Mouse (Mus musculus) heart, embryonic 12.5 days (tissue): ENCODE measurements around the gene Tbx2. TPM values are rescaled to one million over a fixed set of nuclear protein-coding genes. Genes with fewer than 3 reads are reported as not detected.

Source experiments
- ATAC-seq: fragments of 200-750 bp; cut with Nextera tagmentation; 2 replicates; pipeline ENCODE4 v1.8.0; 2017; ENCODE audit warnings: moderate TSS enrichment, moderate library complexity; ENCODE audit not compliant: insufficient number of reproducible peaks, low FRiP score
- H3K27ac ChIP-seq: fragments of 300-500 bp; sonication (generic); 2 replicates; pipeline ENCODE4 v1.5.1; 2016; ENCODE audit warnings: mild to moderate bottlenecking, moderate library complexity; ENCODE audit not compliant: poor library complexity, severe bottlenecking
- H3K27me3 ChIP-seq: fragments of 300-500 bp; sonication (generic); replicated peaks from 2 replicates; pipeline ENCODE4 v1.6.1; 2016; ENCODE audit warnings: mild to moderate bottlenecking, moderate library complexity
- H3K36me3 ChIP-seq: fragments of 300-500 bp; sonication (generic); 2 replicates; pipeline ENCODE4 v1.6.1; 2016; ENCODE audit warnings: mild to moderate bottlenecking, moderate library complexity
- H3K4me1 ChIP-seq: fragments of 300-500 bp; sonication (generic); replicated peaks from 2 replicates; pipeline ENCODE4 v1.6.1; 2016; ENCODE audit warnings: mild to moderate bottlenecking
- H3K4me2 ChIP-seq: fragments of 300-500 bp; sonication (generic); 2 replicates; pipeline ENCODE4 v1.6.1; 2016; ENCODE audit warnings: mild to moderate bottlenecking, moderate library complexity
- H3K4me3 ChIP-seq: fragments of 300-500 bp; sonication (generic); 2 replicates; pipeline ENCODE4 v1.5.1; 2016; ENCODE audit warnings: mild to moderate bottlenecking
- H3K9ac ChIP-seq: fragments of 300-500 bp; sonication (generic); 2 replicates; pipeline ENCODE4 v1.6.1; 2016; ENCODE audit warnings: mild to moderate bottlenecking, moderate library complexity
- H3K9me3 ChIP-seq: fragments of 300-500 bp; sonication (generic); replicated peaks from 2 replicates; pipeline ENCODE4 v1.6.1; 2016; ENCODE audit warnings: mild to moderate bottlenecking, moderate library complexity
- WGBS: fragments of 180-500 bp; shearing (Covaris S2); methylation state at CpG from one replicate; pipeline ENCODE4 v1.1.7; 2016; 5-methylcytosine and 5-hydroxymethylcytosine counted together
- polyA plus RNA-seq: library from polyadenylated mRNA; unstranded; fragments of >200 nt; fragmentation: Nextera tagmentation; extraction: Ambion mirVana; gene quantifications from 2 replicates; pipeline ENCODE4 v1.2.1, GENCODE M21; 2016

The Tbx2 gene
- polyA plus RNA-seq, 1 experiment from 2014 or later: 3.2 TPM

DNA sequence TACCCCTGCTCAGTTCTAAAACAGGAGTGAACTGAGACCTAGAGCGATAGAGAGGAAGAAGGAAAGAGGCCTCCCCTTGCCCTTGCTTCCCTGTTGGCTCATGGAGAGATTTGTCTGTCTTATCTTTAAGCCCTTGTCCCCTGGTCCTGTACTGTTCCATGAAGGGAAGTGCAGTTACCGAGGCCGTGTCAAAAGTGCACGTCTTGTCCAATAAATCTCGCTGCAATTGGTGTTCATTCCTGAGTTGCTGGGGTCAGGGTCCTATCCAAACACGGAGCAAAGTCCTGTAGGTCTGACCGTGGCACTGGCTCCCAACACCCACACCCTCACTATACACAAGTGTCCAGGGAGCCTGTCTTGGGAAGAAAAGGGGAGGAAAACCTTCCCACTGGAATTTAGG lies 6.5 kb upstream of the Tbx2 start:
- Histone ChIP-seq H3K36me3 (no peaks in the 10 kb centered on the region), H3K27me3 (peaks cover 69% of the 10 kb centered on the region), H3K9ac (no peak overlapping the region), H3K27ac (0 out of 2 replicates have a peak overlapping the region, but pooled peaks have one; percentile 22), H3K4me1 (peaks cover 83% of the 10 kb centered on the region), H3K4me2 (no peak overlapping the region; the same call in 1 of the 2 replicates), H3K4me3 (no peak overlapping the region), H3K9me3 (no peaks in the 10 kb centered on the region)
- WGBS: 41% methylated on average over 7 of the region's 7 CpGs
- ATAC-seq: no peak

DNA sequence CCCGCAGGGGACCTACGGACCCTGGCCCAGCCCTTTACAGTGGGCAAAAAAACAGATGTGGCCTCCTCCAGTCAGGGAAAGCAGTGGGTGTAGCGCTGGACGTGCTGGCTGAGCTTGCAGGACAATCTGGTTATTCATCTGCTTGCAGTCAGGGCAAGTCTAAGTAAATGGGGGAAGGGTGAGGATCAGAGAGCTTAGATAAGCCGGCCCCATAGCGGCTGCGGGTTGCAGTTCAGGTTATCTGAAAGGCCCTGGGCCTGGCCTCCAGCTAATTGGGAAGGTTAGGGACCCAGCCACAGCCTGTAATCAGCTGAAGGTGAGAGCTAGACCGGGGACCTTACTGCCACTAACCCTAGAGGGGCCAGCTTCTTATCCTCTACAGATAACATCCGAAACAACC lies 5.0 kb upstream of the Tbx2 start:
- Histone ChIP-seq H3K4me1 (peaks cover 83% of the 10 kb centered on the region), H3K9ac (no peak overlapping the region), H3K9me3 (no peaks in the 10 kb centered on the region), H3K27ac (no peak overlapping the region), H3K4me3 (no peak overlapping the region), H3K27me3 (peaks cover 77% of the 10 kb centered on the region), H3K4me2 (0 out of 2 replicates have a peak overlapping the region, but pooled peaks have one; percentile 0), H3K36me3 (no peaks in the 10 kb centered on the region)
- WGBS: 19% methylated on average over 9 of the region's 9 CpGs
- no peak for ATAC-seq

DNA sequence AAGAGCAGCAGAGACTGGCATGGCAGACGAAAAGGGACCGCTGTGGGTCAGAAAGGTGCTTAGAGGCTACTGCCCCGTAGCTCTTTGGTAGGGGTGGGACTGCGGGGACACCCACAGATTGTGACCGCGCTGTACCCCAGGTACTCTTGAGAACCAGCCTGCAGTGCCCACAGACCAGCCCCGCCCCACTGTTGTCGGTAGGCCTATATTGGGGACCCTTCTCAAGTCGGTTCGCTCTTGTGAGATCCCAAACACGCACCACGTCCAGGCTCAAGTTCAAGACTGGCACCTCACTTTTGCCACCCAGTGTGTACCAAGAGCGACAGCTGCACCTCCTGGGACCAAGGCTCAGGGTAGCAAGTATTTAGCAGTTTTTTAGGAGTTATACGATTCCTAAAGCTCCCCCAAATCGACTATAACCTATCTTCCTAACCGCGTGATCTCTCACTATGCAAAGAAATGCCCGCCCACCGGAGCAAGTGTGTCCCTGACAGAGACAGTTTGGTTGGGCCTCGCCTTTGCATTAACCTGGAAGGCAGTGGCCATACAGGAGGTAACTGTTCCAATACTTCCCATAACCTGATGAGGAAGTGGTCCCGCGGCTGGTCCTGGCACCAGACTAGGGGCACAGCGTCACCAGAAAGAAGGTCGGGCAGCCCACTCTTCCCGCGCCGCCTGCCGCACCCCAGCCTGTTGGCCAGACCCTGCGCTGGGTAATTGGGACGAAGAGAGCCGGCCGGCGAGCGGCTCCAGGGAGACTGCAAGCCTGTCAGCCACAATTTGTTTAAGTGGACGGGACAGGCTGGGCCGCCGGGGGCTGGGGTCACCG lies 3.4 kb upstream of the Tbx2 start:
- H3K36me3 ChIP-seq: no peaks in the 10 kb centered on the region
- H3K27me3 ChIP-seq: peaks cover 75% of the 10 kb centered on the region
- peak overlapping the region; percentile 22; the same call in 1 of the 2 replicates for H3K9ac ChIP-seq
- no peaks in the 10 kb centered on the region for H3K9me3 ChIP-seq
- H3K4me2 ChIP-seq: peak overlapping the region; percentile 92
- ATAC-seq: no peak
- H3K4me3 ChIP-seq: peak overlapping the region; percentile 74
- WGBS: 10% methylated on average over 38 of the region's 38 CpGs
- H3K27ac ChIP-seq: peak overlapping the region; percentile 12; the same call in 1 of the 2 replicates
- H3K4me1 ChIP-seq: peaks cover 73% of the 10 kb centered on the region

DNA sequence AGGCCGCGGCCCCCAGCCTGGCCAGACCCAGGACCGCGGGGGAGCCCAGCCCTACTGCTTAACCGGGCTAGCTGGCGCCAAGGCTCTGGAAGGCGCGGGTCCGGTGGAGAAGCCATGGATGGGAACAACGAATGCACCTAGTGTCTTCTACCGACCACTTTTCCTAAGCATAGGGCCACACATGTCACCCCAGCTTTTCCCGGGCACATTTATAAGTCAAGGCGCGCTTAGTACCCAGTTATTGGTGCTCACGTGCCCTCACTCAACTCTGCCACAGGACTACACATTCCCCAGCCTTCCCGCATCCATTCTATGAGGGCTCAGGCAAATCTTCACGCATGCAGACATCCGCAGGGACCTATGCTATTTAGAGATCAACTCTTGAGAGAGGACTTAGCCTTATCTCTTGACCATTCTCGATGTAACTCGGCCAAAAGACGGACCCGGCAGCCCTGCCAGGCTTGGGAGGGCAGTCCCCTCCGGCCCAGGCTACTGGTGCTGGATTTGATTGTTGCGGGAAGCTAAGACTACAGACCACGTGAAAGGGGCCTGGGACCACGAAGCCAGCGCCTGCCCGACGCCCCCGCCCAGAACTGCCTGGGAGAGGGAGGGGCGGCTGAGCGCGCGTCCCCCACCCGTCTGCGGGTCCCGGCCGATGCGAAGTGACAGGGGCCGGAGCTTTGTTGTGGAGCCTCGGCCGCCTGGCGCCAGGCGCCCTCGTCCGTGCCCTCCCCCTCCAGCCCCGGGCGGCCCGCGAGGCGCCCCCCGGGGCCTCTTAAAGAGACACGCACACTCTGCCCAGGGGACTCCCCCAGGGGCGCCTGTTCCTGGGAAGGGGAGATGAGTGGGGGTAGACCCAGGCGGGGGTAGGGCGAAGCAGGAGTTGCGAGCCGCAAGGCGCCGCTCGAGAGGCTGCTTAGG lies 2.6 kb upstream of the Tbx2 start:
- peak overlapping the region; percentile 12; the same call in 1 of the 2 replicates for H3K27ac ChIP-seq
- peak; percentile 3; the same call in 1 of the 2 replicates for ATAC-seq
- peak overlapping the region; percentile 74 for H3K4me3 ChIP-seq
- under 1% methylated on average over 61 of the region's 61 CpGs for WGBS
- peaks cover 75% of the 10 kb centered on the region for H3K27me3 ChIP-seq
- peak overlapping the region; percentile 92 for H3K4me2 ChIP-seq
- no peaks in the 10 kb centered on the region for H3K36me3 ChIP-seq
- peaks cover 73% of the 10 kb centered on the region for H3K4me1 ChIP-seq
- peak overlapping the region; percentile 64 for H3K9ac ChIP-seq
- no peaks in the 10 kb centered on the region for H3K9me3 ChIP-seq

DNA sequence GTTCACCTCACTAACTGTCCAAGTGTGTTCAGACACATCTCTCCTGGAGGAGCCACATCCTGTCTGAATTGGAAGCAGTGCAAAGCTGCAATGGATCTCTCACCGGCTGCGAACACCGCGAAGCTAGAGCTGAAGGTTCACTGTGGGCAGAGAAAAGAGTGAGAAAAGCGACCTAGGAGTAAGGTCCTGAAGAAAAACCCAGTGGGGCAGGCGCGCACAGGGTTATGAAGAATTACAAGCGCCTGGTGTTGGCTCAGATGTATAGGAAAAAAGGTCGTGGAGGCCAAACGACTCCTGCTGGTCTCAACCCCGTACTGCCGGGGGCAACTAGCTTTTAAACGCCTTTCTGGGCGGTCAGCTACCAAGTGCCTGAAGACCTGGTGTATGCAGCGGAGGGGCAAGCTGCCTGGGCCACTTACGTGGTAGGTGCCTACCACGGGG lies 1.4 kb upstream of the Tbx2 start:
- H3K36me3 ChIP-seq: no peaks in the 10 kb centered on the region
- peak overlapping the region; percentile 74 for H3K4me3 ChIP-seq
- peaks cover 64% of the 10 kb centered on the region for H3K4me1 ChIP-seq
- H3K27me3 ChIP-seq: peaks cover 77% of the 10 kb centered on the region
- H3K9me3 ChIP-seq: no peaks in the 10 kb centered on the region
- H3K4me2 ChIP-seq: peak overlapping the region; percentile 92
- H3K27ac ChIP-seq: no peak overlapping the region; the same call in 1 of the 2 replicates
- no peak for ATAC-seq
- H3K9ac ChIP-seq: no peak overlapping the region; the same call in 1 of the 2 replicates
- 2% methylated on average over 17 of the region's 17 CpGs for WGBS

GRCm38 (mm10) chr11:85831656-85832230 lies 608 bp upstream of the Tbx2 start:
- under 1% methylated on average over 33 of the region's 33 CpGs for WGBS
- peak overlapping the region; percentile 92 for H3K4me2 ChIP-seq
- H3K9ac ChIP-seq: peak overlapping the region; percentile 81
- no peaks in the 10 kb centered on the region for H3K36me3 ChIP-seq
- H3K4me3 ChIP-seq: peak overlapping the region; percentile 74
- no peak for ATAC-seq
- no peaks in the 10 kb centered on the region for H3K9me3 ChIP-seq
- H3K27ac ChIP-seq: peak overlapping the region; percentile 46
- peaks cover 59% of the 10 kb centered on the region for H3K4me1 ChIP-seq
- H3K27me3 ChIP-seq: peaks cover 78% of the 10 kb centered on the region

DNA sequence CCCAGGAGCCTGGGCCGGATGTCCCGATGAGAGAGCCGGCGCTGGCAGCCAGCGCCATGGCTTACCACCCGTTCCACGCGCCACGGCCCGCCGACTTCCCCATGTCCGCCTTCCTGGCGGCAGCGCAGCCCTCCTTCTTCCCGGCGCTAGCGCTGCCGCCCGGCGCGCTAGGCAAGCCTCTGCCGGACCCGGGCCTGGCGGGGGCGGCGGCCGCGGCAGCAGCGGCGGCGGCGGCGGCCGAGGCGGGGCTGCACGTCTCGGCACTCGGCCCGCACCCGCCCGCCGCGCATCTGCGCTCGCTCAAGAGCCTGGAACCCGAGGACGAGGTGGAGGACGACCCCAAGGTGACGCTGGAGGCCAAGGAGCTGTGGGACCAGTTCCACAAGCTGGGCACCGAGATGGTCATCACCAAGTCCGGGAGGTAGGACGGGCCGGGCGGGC lies 750 bp downstream of the Tbx2 start:
- H3K4me2 ChIP-seq: peak overlapping the region; percentile 92
- no peaks in the 10 kb centered on the region for H3K36me3 ChIP-seq
- WGBS: under 1% methylated on average over 42 of the region's 54 CpGs
- peak overlapping the region; percentile 81 for H3K9ac ChIP-seq
- peak overlapping the region; percentile 74 for H3K4me3 ChIP-seq
- H3K27ac ChIP-seq: peak overlapping the region; percentile 78
- H3K9me3 ChIP-seq: no peaks in the 10 kb centered on the region
- H3K27me3 ChIP-seq: peaks cover 77% of the 10 kb centered on the region
- peaks cover 60% of the 10 kb centered on the region for H3K4me1 ChIP-seq
- ATAC-seq: no peak

GRCm38 (mm10) chr11:85833761-85834385 lies 1.5 kb downstream of the Tbx2 start:
- Histone ChIP-seq H3K4me3 (peak overlapping the region; percentile 74), H3K27ac (no peak overlapping the region), H3K4me2 (peak overlapping the region; percentile 92), H3K9me3 (no peaks in the 10 kb centered on the region), H3K27me3 (peaks cover 75% of the 10 kb centered on the region), H3K36me3 (no peaks in the 10 kb centered on the region), H3K4me1 (peaks cover 57% of the 10 kb centered on the region), H3K9ac (peak overlapping the region; percentile 81)
- 11% methylated on average over 11 of the region's 11 CpGs for WGBS
- no peak for ATAC-seq

GRCm38 (mm10) chr11:85834386-85834931 lies 2.1 kb downstream of the Tbx2 start:
- H3K4me2 ChIP-seq: peak overlapping the region; percentile 92
- H3K4me3 ChIP-seq: peak overlapping the region; percentile 74
- H3K27me3 ChIP-seq: peaks cover 78% of the 10 kb centered on the region
- peak overlapping the region; percentile 61 for H3K9ac ChIP-seq
- no peak for ATAC-seq
- no peak overlapping the region for H3K27ac ChIP-seq
- 20% methylated on average over 17 of the region's 17 CpGs for WGBS
- H3K36me3 ChIP-seq: no peaks in the 10 kb centered on the region
- H3K9me3 ChIP-seq: no peaks in the 10 kb centered on the region
- H3K4me1 ChIP-seq: peaks cover 51% of the 10 kb centered on the region
